Mouse (Mus musculus) megakaryocyte, embryonic 14.5 days (primary cell): ENCODE data around the gene Trpm5.

Experiments used
- FLI1 ChIP-seq: IDR thresholded peaks from 2 replicates; pipeline ENCODE4 v1.6.1; 2012; ENCODE audit warnings: low read length, inconsistent platforms, mixed read lengths
- GATA1 ChIP-seq: IDR thresholded peaks from 3 replicates; pipeline ENCODE4 v1.6.1; 2012; ENCODE audit warnings: mixed read lengths, low read length, inconsistent platforms, borderline replicate concordance

DNA sequence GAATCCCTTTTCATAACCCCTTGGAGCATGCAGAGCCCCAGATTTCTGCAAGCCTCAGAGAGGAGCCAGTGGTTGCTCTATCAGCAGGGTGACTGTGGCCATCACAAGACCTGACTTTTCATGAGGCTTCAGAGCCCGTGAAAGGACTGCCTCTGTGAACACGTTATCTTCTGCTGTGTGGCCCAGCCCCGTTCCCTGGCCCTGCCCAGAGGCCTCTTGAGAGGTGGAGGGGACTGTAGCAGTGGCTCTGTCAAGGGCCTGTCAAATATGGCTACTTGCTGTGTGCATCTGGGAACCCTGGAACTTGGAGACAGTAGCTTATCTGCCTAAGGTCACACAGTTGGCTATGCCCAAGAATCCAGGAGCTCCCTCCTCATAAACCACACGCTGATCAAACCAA is 17.3 kb upstream of the Trpm5 start:
- TF ChIP-seq FLI1 (no peak), GATA1 (no peak)
